Mouse (Mus musculus) adrenal gland, postnatal 14 days (tissue): ENCODE data around the gene Crhr2. TPM values are rescaled to one million over a fixed set of nuclear protein-coding genes. Genes with fewer than 3 reads are reported as not detected.
A peak's percentile ranks its signal among the peaks of the same experiment; 100 is the strongest.

Source experiments
- DNase-seq: peaks from one replicate; pipeline ENCODE4 v3.0.0; 2021; ENCODE audit warnings: mixed read lengths
- total RNA-seq: library from RNA; stranded (reverse); gene quantifications from 2 replicates; pipeline ENCODE4 v1.2.3, GENCODE M21; 2021

Crhr2 gene
- total RNA-seq, 1 experiment from 2014 or later: not detected

- DNase-seq: peak; percentile 35
Observed at GRCm38 (mm10) chr6:55043206-55043605, 89.6 kb downstream of the Crhr2 start.

Other genes with a start within 250 kb of the Crhr2 start
- gene Nod1, start 160.4 kb downstream of the Crhr2 start, total RNA-seq: 9.2 and 12.8 TPM in 2 replicates
- 5.3 and 7.8 TPM in 2 replicates for gene Ggct, start 140.1 kb downstream of the Crhr2 start, total RNA-seq
- gene Gars, start 95.0 kb downstream of the Crhr2 start, total RNA-seq: 102 and 118 TPM in 2 replicates
- 13.3 and 25.6 TPM in 2 replicates for gene Inmt, start 42.0 kb upstream of the Crhr2 start, total RNA-seq
- gene Mindy4, start 70.4 kb upstream of the Crhr2 start, total RNA-seq: 5.4 and 5.8 TPM in 2 replicates
- gene Aqp1, start 203.4 kb upstream of the Crhr2 start, total RNA-seq: 265 and 326 TPM in 2 replicates
- gene Ghrhr, start 243.3 kb upstream of the Crhr2 start, total RNA-seq: not detected in 2 replicates